Mouse (Mus musculus) E14TG2a.4 (cell line): ENCODE measurements at regions not wholly inside any gene's neighbourhood (a gene's known extent, or its start where the extent isn't known, plus 50 kb on each side); places are given as distances from the start of the nearest gene placed in this dataset.

Experiments
- H3K27me3 ChIP-seq: 2 replicates; pipeline ENCODE4 v1.6.1; 2014; ENCODE audit warnings: low read length, control low read depth; ENCODE audit not compliant: insufficient read depth
- H3K36me3 ChIP-seq: 2 replicates; pipeline ENCODE4 v1.6.1; 2014; ENCODE audit warnings: low read length, control low read depth; ENCODE audit not compliant: insufficient read depth
- H3K4me1 ChIP-seq: replicated peaks from 2 replicates; pipeline ENCODE4 v1.6.1; 2014; ENCODE audit warnings: low read depth, low read length, control low read depth
- H3K4me3 ChIP-seq: replicated peaks from 2 replicates; pipeline ENCODE4 v1.5.1; 2014; ENCODE audit warnings: mild to moderate bottlenecking, low read length
- H3K9me3 ChIP-seq: 2 replicates; pipeline ENCODE4 v1.6.1; 2014; ENCODE audit warnings: low read length, control low read depth
- CTCF ChIP-seq: conservative IDR thresholded peaks from 2 replicates; pipeline ENCODE4 v1.5.1; 2014; ENCODE audit warnings: low read length
- NANOG ChIP-seq: IDR thresholded peaks from 2 replicates; pipeline ENCODE4 v1.6.1; 2014; ENCODE audit warnings: borderline replicate concordance, low read length, mixed read lengths
- POU5F1 ChIP-seq: IDR thresholded peaks from 2 replicates; pipeline ENCODE4 v1.6.1; 2014; ENCODE audit warnings: low read length, borderline replicate concordance

DNA sequence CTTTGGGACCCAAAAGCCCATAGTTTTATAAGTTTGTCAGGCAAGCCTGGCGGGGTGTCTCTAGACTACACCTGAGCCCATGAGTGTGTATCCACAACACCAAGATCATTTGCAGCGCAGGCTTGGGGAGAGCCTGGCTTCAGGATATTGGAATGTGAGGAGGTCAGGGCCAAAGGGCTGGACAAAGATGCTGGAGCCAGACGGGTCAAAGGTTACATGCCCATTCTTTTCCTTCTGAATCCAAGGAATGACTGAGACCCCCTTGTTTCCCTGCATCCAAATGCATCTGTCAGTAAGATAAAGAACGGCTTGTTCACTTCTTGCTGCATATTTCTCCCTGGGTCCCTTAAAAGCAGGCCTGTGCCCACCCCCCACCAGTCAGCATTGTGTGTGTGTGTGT, 160.9 kb upstream of the Lmo4 start:
- Histone ChIP-seq H3K4me3 (no peak overlapping the region), H3K36me3 (no peaks in the 10 kb centered on the region), H3K27me3 (peaks cover 33% of the 10 kb centered on the region), H3K4me1 (peaks cover 4% of the 10 kb centered on the region; the same call in 1 of the 2 replicates), H3K9me3 (no peaks in the 10 kb centered on the region)
- TF ChIP-seq NANOG: no peak
- TF ChIP-seq CTCF: no peak
- no peak for TF ChIP-seq POU5F1

- peaks cover 4% of the 10 kb centered on the region; the same call in 1 of the 2 replicates for H3K4me1 ChIP-seq
- H3K4me3 ChIP-seq: no peak overlapping the region
- peaks cover 24% of the 10 kb centered on the region for H3K27me3 ChIP-seq
- TF ChIP-seq CTCF: peak; percentile 47
- TF ChIP-seq NANOG: no peak
- no peak for TF ChIP-seq POU5F1
- peaks cover 25% of the 10 kb centered on the region for H3K9me3 ChIP-seq
- H3K36me3 ChIP-seq: no peaks in the 10 kb centered on the region
These were observed 157.5 kb upstream of the Lmo4 start for GRCm38 (mm10) chr3:144362472-144362871.

- Histone ChIP-seq H3K27me3 (peaks cover 24% of the 10 kb centered on the region), H3K9me3 (peaks cover 25% of the 10 kb centered on the region), H3K4me1 (no peaks in the 10 kb centered on the region), H3K4me3 (no peak overlapping the region), H3K36me3 (no peaks in the 10 kb centered on the region)
- TF ChIP-seq CTCF: no peak
- no peak for TF ChIP-seq POU5F1
- TF ChIP-seq NANOG: no peak
These were observed 156.4 kb upstream of the Lmo4 start for GRCm38 (mm10) chr3:144361203-144361978.

GRCm38 (mm10) chr3:144356948-144357295, 151.9 kb upstream of the Lmo4 start:
- TF ChIP-seq NANOG (no peak), CTCF (no peak), POU5F1 (no peak)
- Histone ChIP-seq H3K9me3 (peaks cover 25% of the 10 kb centered on the region), H3K27me3 (0 out of 2 replicates have a peak, but pooled peaks cover 4% of the 10 kb centered on the region), H3K4me1 (no peaks in the 10 kb centered on the region), H3K4me3 (no peak overlapping the region), H3K36me3 (no peaks in the 10 kb centered on the region)

- Histone ChIP-seq H3K36me3 (no peaks in the 10 kb centered on the region), H3K27me3 (no peaks in the 10 kb centered on the region), H3K4me1 (no peaks in the 10 kb centered on the region), H3K4me3 (no peak overlapping the region), H3K9me3 (peaks cover 25% of the 10 kb centered on the region)
- TF ChIP-seq POU5F1 (no peak), NANOG (no peak), CTCF (no peak)
These were observed 151.3 kb upstream of the Lmo4 start for GRCm38 (mm10) chr3:144356103-144356947.

- H3K27me3 ChIP-seq: no peaks in the 10 kb centered on the region
- H3K36me3 ChIP-seq: no peaks in the 10 kb centered on the region
- no peak overlapping the region for H3K4me3 ChIP-seq
- TF ChIP-seq NANOG (no peak), POU5F1 (no peak), CTCF (no peak)
- H3K9me3 ChIP-seq: no peaks in the 10 kb centered on the region
- no peaks in the 10 kb centered on the region for H3K4me1 ChIP-seq
These were observed 147.5 kb upstream of the Lmo4 start for GRCm38 (mm10) chr3:144352559-144352958.

DNA sequence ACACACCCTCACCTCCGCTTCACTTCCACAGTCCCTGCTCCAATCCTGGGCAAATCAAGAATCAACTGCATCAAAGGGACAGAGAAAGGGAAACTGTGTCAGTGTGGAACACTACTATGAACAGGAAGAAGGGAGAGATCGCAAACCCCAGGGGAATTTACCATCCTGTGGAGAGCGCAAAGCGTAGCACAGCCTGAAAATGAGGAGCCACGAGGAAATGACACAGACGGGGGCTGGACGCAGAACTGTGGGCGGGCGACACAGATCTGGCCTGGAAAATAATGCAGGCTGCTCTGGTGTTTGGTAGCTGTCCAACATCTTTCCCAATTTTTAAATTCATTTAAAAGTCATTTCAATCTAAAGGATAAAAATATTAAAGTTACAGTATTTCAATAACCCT, 143.4 kb upstream of the Lmo4 start:
- Histone ChIP-seq H3K36me3 (no peaks in the 10 kb centered on the region), H3K27me3 (peaks cover 8% of the 10 kb centered on the region), H3K4me3 (no peak overlapping the region), H3K4me1 (no peaks in the 10 kb centered on the region), H3K9me3 (peaks cover 7% of the 10 kb centered on the region; the same call in 1 of the 2 replicates)
- TF ChIP-seq NANOG: no peak
- TF ChIP-seq CTCF: no peak
- no peak for TF ChIP-seq POU5F1

DNA sequence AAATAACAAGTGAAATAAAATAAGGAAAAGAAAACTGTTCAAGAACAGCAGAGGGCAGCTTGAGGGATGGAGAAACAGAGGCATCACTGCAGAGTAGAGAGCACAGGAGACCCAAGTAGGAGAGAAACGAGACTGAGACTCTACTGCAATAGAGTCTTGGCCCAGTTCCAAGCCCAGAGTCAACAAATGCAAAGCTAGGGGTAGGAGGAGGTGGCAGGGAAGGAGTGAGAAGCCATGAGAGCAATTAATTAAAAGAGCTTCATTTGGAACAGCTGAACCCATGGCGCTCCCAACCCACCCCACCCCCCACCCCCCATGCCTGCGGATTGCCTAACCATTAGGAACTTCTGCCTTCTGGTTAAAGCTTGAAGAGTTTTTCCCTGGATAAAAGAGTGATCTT, 130.2 kb upstream of the Lmo4 start:
- Histone ChIP-seq H3K27me3 (peaks cover 9% of the 10 kb centered on the region), H3K36me3 (no peaks in the 10 kb centered on the region), H3K4me1 (peaks cover 5% of the 10 kb centered on the region; the same call in 1 of the 2 replicates), H3K9me3 (no peaks in the 10 kb centered on the region), H3K4me3 (no peak overlapping the region)
- TF ChIP-seq CTCF (no peak), POU5F1 (no peak), NANOG (no peak)
